Mouse (Mus musculus) heart, adult 2 months (tissue): Measurements from ENCODE around the gene Stx7.

Experiments
- CTCF ChIP-seq: fragments of 200-600 bp; IDR thresholded peaks from 2 replicates; pipeline ENCODE4 v1.8.1; 2022; ENCODE audit warnings: antibody characterized with exemption, mild to moderate bottlenecking, moderate library complexity
- EP300 ChIP-seq: fragments of 200-500 bp; IDR thresholded peaks from 2 replicates; pipeline ENCODE4 v1.6.1; 2011; ENCODE audit warnings: low read depth, low read length, control low read depth; ENCODE audit not compliant: insufficient read depth
- POLR2A ChIP-seq: fragments of 200-500 bp; IDR thresholded peaks from 2 replicates; pipeline ENCODE4 v1.6.1; 2011; ENCODE audit warnings: mild to moderate bottlenecking, low read depth, low read length, control low read depth; ENCODE audit not compliant: insufficient read depth

GRCm38 (mm10) chr10:24149135-24149781 is at the start of gene Stx7:
- TF ChIP-seq CTCF (no peak), POLR2A (peak; percentile 80), EP300 (0 out of 2 replicates have a peak, but pooled peaks have one; percentile 46)
